Mouse (Mus musculus): Measurements from ENCODE around the gene Dctpp1. TPM values are rescaled to one million over a fixed set of nuclear protein-coding genes. Genes with fewer than 3 reads are reported as not detected.

Dctpp1 gene
- polyA plus RNA-seq, 1 experiment from 2014 or later = 141 TPM

- ATAC-seq (ENCODE audit: insufficient number of reproducible peaks, low FRiP score, low TSS enrichment, low read depth) = peak; percentile 81
- no peaks in the 10 kb centered on the region for H3K9me3 ChIP-seq (replicated peaks)
- H3K4me2 ChIP-seq (replicated peaks) = peak overlapping the region; percentile 50
- 8% methylated on average over 33 of the region's 33 CpGs for WGBS
- peaks cover 25% of the 10 kb centered on the region for H3K36me3 ChIP-seq
- H3K9ac ChIP-seq = peak overlapping the region; percentile 98
- H3K27me3 ChIP-seq = no peaks in the 10 kb centered on the region
- H3K4me1 ChIP-seq = peaks cover 27% of the 10 kb centered on the region
- peak overlapping the region; percentile 92 for H3K27ac ChIP-seq (replicated peaks)
- peak overlapping the region; percentile 92 for H3K4me3 ChIP-seq (replicated peaks)
Measured at GRCm38 (mm10) chr7:127244658-127245510, 15.6 kb downstream of the Dctpp1 start.

DNA sequence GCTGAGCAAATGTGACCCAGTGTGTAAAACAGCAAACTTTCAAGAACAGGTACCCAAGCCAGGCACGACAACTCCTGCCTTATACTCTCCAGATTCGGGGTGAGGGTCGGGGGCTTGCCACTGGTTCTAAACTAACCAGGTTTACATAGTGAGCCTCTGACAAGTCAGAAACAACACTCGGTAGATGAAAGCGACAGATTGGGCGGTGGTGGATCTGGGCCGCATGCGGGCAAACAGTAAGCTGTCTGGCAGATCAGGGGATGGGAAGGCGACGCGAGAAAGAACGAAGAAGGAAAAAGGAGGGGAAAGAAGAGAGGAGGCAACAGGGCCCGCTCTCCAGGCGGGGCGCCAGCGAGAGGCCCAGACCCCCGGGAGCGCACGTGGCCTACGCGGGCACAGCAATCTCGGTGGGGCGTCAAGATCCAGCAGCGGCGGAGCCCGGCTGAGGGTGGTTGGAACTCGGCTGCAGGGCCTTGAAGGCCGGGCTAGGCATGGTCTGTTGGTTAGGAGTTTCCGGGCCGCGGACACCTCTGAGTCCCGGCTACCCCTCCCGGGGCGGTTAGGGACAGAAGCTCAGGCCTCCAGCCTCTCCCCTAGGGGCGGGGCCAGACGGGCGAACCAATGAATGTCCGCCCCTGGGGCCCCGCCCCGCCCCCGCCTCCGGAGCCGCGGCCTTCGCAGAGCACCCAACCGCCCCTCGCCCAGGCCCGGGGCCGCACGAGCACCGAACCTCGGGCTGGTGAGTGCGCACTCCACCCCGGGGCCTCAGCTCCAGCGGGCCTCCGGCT, 16.4 kb downstream of the Dctpp1 start, which contains the start of gene Zfp771:
Gene Zfp771 (plus strand): TSS at position 405 of the 788 bp plus-strand sequence.
- under 1% methylated on average over 54 of the region's 56 CpGs for WGBS
- Histone ChIP-seq H3K4me1 (peaks cover 27% of the 10 kb centered on the region), H3K4me3 (replicated peaks) (peak within 1 kb of the TSS; percentile 92), H3K27ac (replicated peaks) (peak within 1 kb of the TSS; percentile 92), H3K4me2 (replicated peaks) (peak within 1 kb of the TSS; percentile 50), H3K27me3 (no peaks in the 10 kb centered on the region), H3K36me3 (peaks cover 20% of the 10 kb centered on the region), H3K9ac (peak within 1 kb of the TSS; percentile 98), H3K9me3 (replicated peaks) (no peaks in the 10 kb centered on the region)
- ATAC-seq (ENCODE audit: insufficient number of reproducible peaks, low FRiP score, low TSS enrichment, low read depth) = peak; percentile 96

- H3K27me3 ChIP-seq = no peaks in the 10 kb centered on the region
- H3K4me2 ChIP-seq (replicated peaks) = peak overlapping the region; percentile 50
- H3K9me3 ChIP-seq (replicated peaks) = no peaks in the 10 kb centered on the region
- peak overlapping the region; percentile 68 for H3K9ac ChIP-seq
- peak overlapping the region; percentile 92 for H3K4me3 ChIP-seq (replicated peaks)
- H3K27ac ChIP-seq (replicated peaks) = peak overlapping the region; percentile 92
- 24% methylated on average over 2 of the region's 2 CpGs for WGBS
- no peak for ATAC-seq (ENCODE audit: insufficient number of reproducible peaks, low FRiP score, low TSS enrichment, low read depth)
- H3K4me1 ChIP-seq = peaks cover 27% of the 10 kb centered on the region
- H3K36me3 ChIP-seq = peaks cover 27% of the 10 kb centered on the region
Measured at GRCm38 (mm10) chr7:127243361-127243867, 17.1 kb downstream of the Dctpp1 start.

DNA sequence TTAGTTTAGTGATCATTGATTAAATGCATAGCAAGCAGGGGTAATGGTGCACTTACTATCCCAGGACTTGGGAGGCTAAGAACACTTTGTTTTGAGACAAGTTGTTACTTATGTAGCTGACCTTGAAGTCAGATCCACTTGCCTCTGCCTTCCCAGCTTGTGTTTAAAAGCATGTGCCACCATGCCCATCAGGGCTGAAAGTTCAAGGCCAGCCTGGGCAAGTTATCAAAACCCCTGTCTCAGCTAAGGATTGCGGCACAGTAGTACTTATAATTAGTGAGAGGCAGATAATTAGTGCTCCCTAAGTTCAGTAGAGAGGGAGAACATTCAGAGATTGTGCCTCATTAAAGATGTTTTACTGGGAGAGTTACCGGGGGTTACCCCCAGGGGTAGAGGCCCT, 25.7 kb downstream of the Dctpp1 start:
- Histone ChIP-seq H3K4me1 (peaks cover 31% of the 10 kb centered on the region), H3K27me3 (no peaks in the 10 kb centered on the region), H3K27ac (replicated peaks) (no peak overlapping the region), H3K4me3 (replicated peaks) (no peak overlapping the region), H3K4me2 (replicated peaks) (no peak overlapping the region), H3K9ac (no peak overlapping the region), H3K9me3 (replicated peaks) (no peaks in the 10 kb centered on the region), H3K36me3 (peaks cover 58% of the 10 kb centered on the region)
- no peak for ATAC-seq (ENCODE audit: insufficient number of reproducible peaks, low FRiP score, low TSS enrichment, low read depth)
- 86% methylated on average over 2 of the region's 2 CpGs for WGBS

- no peak for ATAC-seq (ENCODE audit: insufficient number of reproducible peaks, low FRiP score, low TSS enrichment, low read depth)
- peaks cover 59% of the 10 kb centered on the region for H3K36me3 ChIP-seq
Measured at GRCm38 (mm10) chr7:127233765-127234164, 26.7 kb downstream of the Dctpp1 start.

DNA sequence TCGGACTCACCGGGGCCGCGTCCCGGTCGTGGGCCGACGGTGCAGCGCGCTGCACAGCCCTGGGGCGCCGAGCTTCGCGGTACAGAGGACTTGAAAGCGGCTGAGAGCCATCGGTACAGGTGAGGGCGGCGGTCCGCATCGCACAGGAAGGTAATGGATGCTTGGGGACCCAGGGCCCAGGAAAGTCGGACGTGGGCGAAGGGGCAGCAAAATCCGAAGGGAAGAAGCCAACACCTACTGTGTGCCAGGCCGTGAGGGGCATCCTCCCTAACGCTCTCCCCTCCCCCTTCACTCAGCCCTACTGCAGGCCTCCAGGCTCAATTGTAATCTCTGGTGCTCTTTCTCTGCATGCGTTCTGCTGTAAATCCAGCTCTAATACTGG, 27.1 kb downstream of the Dctpp1 start:
- H3K36me3 ChIP-seq = peaks cover 55% of the 10 kb centered on the region
- WGBS = under 1% methylated on average over 27 of the region's 27 CpGs
- H3K4me2 ChIP-seq (replicated peaks) = peak overlapping the region; percentile 64
- peak overlapping the region; percentile 97 for H3K27ac ChIP-seq (replicated peaks)
- peak overlapping the region; percentile 98 for H3K9ac ChIP-seq
- peaks cover 41% of the 10 kb centered on the region for H3K4me1 ChIP-seq
- no peaks in the 10 kb centered on the region for H3K9me3 ChIP-seq (replicated peaks)
- peak; percentile 44 for ATAC-seq (ENCODE audit: insufficient number of reproducible peaks, low FRiP score, low TSS enrichment, low read depth)
- no peaks in the 10 kb centered on the region for H3K27me3 ChIP-seq
- peak overlapping the region; percentile 98 for H3K4me3 ChIP-seq (replicated peaks)

More at GRCm38 (mm10) chr7:127233765-127234164, 26.7 kb downstream of the Dctpp1 start:
- Histone ChIP-seq H3K27ac (replicated peaks) (peak overlapping the region; percentile 97), H3K4me1 (peaks cover 41% of the 10 kb centered on the region), H3K27me3 (no peaks in the 10 kb centered on the region), H3K9ac (peak overlapping the region; percentile 98), H3K4me3 (replicated peaks) (peak overlapping the region; percentile 98), H3K4me2 (replicated peaks) (peak overlapping the region; percentile 64), H3K9me3 (replicated peaks) (no peaks in the 10 kb centered on the region)
- WGBS = 2% methylated on average over 9 of the region's 9 CpGs

DNA sequence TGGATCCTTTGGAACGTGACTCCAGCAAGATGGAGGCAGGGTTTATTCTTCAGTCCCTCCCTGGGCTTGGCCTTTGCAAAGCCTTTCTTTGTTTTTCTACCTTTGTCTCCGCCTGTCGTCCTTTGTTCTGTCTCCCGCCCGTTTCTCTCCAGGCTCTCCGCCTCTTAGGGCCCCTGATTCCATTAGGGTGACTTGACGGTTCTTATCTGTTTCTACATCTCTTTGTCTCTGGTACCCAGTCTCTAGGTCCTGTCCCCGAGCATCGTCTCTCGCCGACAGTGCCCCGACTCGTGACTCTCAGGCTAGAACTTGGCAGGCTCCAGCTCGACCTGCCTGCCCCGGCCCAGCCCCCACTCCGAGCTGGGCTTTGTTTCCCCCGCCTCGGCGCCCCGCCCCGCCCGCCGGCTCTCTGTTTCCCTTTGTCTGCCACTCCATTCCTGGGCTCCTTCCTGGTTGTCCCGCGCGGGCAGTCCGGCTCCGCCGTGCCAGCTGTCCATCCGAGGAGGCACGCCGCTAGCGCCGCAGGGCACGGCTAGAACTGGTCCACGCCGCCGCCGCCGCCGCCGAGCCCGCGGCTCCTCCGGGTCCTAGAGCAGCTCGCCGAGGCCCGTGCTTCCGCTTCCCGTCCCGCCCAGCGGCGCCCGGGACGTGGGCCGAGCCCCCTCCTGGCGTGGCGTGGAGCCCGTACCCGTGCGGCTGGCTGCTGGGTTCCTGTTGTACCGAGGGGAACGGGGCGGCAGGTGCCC, 27.7 kb downstream of the Dctpp1 start, which contains the start of the genes Zfp553 and Sept1:
Gene Zfp553 (plus strand): TSS at position 440 of the 746 bp plus-strand sequence.
Gene Sept1 (minus strand): TSS at position 509 of the 746 bp plus-strand sequence.
- Histone ChIP-seq H3K9ac (peak within 1 kb of the TSS; percentile 98), H3K36me3 (peaks cover 50% of the 10 kb centered on the region), H3K27ac (replicated peaks) (peak within 1 kb of the TSS; percentile 97), H3K4me3 (replicated peaks) (peak within 1 kb of the TSS; percentile 98), H3K4me1 (peaks cover 41% of the 10 kb centered on the region), H3K9me3 (replicated peaks) (no peaks in the 10 kb centered on the region), H3K4me2 (replicated peaks) (peak within 1 kb of the TSS; percentile 64), H3K27me3 (no peaks in the 10 kb centered on the region)
- whole genome bisulfite sequencing = under 1% methylated on average over 64 of the region's 64 CpGs
- peak; percentile 92 for ATAC-seq (ENCODE audit: insufficient number of reproducible peaks, low FRiP score, low TSS enrichment, low read depth)

GRCm38 (mm10) chr7:127231826-127232621, 28.5 kb downstream of the Dctpp1 start:
- H3K4me1 ChIP-seq = peaks cover 41% of the 10 kb centered on the region
- H3K4me3 ChIP-seq (replicated peaks) = peak overlapping the region; percentile 98
- WGBS = 3% methylated on average over 20 of the region's 20 CpGs
- peak overlapping the region; percentile 98 for H3K9ac ChIP-seq
- peak overlapping the region; percentile 64 for H3K4me2 ChIP-seq (replicated peaks)
- no peak for ATAC-seq (ENCODE audit: insufficient number of reproducible peaks, low FRiP score, low TSS enrichment, low read depth)
- peaks cover 42% of the 10 kb centered on the region for H3K36me3 ChIP-seq
- H3K27ac ChIP-seq (replicated peaks) = peak overlapping the region; percentile 97
- H3K27me3 ChIP-seq = no peaks in the 10 kb centered on the region
- H3K9me3 ChIP-seq (replicated peaks) = no peaks in the 10 kb centered on the region

- Histone ChIP-seq H3K4me3 (replicated peaks) (peak overlapping the region; percentile 98), H3K4me2 (replicated peaks) (peak overlapping the region; percentile 64), H3K27ac (replicated peaks) (no peak overlapping the region), H3K9me3 (replicated peaks) (no peaks in the 10 kb centered on the region), H3K27me3 (no peaks in the 10 kb centered on the region), H3K36me3 (peaks cover 35% of the 10 kb centered on the region), H3K9ac (no peak overlapping the region), H3K4me1 (peaks cover 41% of the 10 kb centered on the region)
- no peak for ATAC-seq (ENCODE audit: insufficient number of reproducible peaks, low FRiP score, low TSS enrichment, low read depth)
- 47% methylated on average over 3 of the region's 3 CpGs for WGBS
Measured at GRCm38 (mm10) chr7:127231376-127231775, 29.1 kb downstream of the Dctpp1 start.
